Mouse (Mus musculus) gastrocnemius, adult 2 months (tissue): ENCODE results near the gene Psmb5. TPM values are rescaled to one million over a fixed set of nuclear protein-coding genes. Genes with fewer than 3 reads are reported as not detected.
"Not testable (repeated sequence)": the region's sequence is repeated elsewhere in the genome, so short reads cannot be mapped to it uniquely, and the experiment has no call there.

ENCODE experiments used
- DNase-seq: peaks from one replicate; pipeline ENCODE4 v3.0.0; 2022
- H3K27ac ChIP-seq: fragments of 200-600 bp; 2 replicates; pipeline ENCODE4 v1.8.1; 2022; ENCODE audit warnings: mild to moderate bottlenecking
- H3K4me3 ChIP-seq: fragments of 200-600 bp; 2 replicates; pipeline ENCODE4 v1.8.1; 2022; ENCODE audit warnings: mild to moderate bottlenecking, moderate library complexity
- CTCF ChIP-seq: fragments of 200-600 bp; IDR thresholded peaks from 2 replicates; pipeline ENCODE4 v1.8.1; 2022; ENCODE audit warnings: antibody characterized with exemption, mild to moderate bottlenecking, moderate library complexity
- intact Hi-C: fragments of 180-260 bp; cut with DNase I; formaldehyde crosslinking; loops from one replicate; pipeline ENCODE4 v1.15.1; 2025
- total RNA-seq, 2 experiments: library from RNA; stranded (reverse); gene quantifications; 2 replicates each; pipeline ENCODE4 v1.2.3; 2021

The Psmb5 gene
- total RNA-seq, 2 experiments from 2014 or later: 161 to 172 TPM

DNA sequence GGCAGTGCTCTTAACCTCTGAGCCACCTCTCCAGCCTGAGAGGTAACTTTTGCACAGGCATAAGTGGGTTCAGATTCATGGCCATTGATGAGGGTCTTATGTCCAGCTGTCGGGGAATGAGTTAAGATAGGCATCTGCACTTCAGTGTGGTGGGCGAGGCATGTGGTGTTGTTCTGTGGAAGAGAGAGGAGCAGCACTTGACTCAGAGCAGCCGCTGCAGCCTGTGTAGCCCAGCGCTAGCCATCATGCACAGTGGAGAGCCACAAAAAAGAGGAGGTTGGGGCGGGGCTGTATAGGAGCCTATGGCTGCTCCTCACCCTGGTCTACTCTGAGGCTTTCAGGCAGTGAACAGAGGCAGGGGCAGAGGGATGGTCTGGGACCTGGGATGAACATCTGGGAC is 10.3 kb upstream of the Psmb5 start:
- no peak overlapping the region for H3K27ac ChIP-seq
- DNase-seq: no peak
- no peak for TF ChIP-seq CTCF
- intact Hi-C loops: no loop called here
- H3K4me3 ChIP-seq: no peak overlapping the region

DNA sequence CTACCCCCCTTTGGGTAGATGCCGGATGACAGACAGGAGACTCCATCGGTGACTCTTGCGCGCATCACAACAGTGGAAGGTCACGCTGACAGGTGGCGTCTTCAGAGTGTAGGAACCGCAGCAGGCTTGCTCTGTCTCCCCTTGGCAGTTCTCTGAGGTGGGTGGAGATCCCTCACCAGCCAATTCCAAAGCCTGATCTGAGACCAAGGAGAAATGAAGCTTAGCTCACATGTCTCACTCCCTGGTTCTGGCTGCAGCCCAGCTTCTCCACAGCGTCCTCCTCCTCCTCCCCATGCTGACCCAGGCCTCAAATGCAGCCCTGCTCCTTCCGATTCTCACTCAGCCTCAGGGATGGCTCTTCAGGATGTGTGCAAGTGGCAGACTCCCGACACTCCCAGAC is 7.2 kb upstream of the Psmb5 start:
- intact Hi-C loops: no loop called here
- no peak for TF ChIP-seq CTCF
- Histone ChIP-seq H3K27ac (no peak overlapping the region), H3K4me3 (no peak overlapping the region)
- no peak for DNase-seq

DNA sequence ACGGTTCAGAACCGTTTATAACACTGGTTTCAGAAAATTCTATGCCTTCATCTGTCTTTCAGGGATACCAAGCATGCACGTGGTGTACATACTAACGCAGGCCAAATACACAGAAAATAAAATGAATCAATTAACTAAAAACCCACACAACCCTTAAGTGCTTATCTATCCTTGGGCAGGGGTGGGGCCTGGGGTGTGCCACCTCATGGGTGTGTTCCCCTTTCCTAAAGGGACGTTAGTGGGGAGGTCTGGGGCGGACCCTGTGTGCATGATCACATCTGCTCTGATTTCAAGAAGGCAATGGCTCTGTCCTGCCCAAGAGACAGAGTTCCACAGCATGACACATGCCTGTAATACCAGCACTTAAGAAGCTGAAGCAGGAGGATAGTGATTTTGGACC is 5.5 kb upstream of the Psmb5 start:
- no peak overlapping the region for H3K27ac ChIP-seq
- H3K4me3 ChIP-seq: no peak overlapping the region
- TF ChIP-seq CTCF: no peak
- DNase-seq: no peak
- intact Hi-C loops: no loop called here

DNA sequence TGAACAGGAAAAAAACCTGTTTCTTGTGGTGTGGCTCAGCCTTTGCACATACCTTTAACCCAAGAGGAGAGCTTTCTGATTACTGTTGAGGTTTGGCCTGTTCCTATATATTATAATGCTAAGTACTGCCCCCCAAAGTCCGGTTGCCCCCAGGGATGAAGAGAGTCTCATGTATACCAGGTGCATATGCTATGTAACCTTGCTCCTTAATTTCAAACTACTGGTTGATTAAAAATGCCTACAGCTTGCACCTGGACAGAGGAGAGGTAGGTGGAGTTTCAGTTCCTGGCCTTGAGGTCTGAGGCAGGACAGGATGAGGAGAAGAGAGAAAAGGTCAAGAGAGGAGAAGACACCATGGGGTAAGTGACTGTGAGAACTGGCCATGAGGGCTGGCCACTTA is 3.3 kb upstream of the Psmb5 start, which contains the start of gene Psmb11:
Gene Psmb11 (plus strand): TSS at position 301 of the 400 bp plus-strand sequence.
- intact Hi-C loops: no loop called here
- no peak for TF ChIP-seq CTCF
- Histone ChIP-seq H3K4me3 (no peak within 1 kb of the TSS), H3K27ac (no peak within 1 kb of the TSS)
- no peak for DNase-seq

DNA sequence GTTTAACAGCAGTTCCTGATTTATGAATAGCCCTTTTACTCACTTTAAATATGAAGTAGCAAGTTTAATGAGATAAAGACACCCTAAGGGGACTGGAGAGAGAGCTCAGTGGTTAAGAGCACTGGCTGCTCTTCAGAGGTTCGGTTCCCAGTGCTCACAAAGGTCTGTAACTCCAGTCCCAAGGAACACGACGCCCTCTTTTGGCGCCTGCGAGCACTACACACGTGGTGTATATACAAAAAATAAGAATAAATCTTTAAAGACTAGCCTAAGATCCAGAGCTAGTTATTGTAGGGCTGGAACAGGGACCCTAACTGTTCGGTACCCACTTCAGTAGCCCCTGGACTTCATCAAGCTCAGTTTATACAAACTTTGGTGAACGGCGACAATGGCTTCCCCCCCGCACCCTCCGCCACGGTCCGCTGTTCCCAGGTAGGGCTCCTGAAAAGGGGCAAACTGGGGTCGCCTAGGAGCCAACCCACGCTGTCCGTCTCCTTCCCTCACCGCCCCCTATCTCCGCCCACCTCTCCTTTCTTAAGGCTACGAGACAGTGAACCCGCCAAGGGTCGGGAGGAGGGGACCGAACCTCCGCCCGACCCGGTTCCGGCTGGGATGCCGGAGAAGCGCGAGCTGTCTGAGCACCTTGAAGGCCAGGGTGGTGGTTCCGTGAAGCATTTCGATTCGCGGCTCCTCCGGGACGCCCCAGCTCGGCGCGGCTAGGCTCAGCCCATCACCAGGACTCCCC is 498 bp downstream of the Psmb5 start:
- intact Hi-C loops: no loop called here

DNA sequence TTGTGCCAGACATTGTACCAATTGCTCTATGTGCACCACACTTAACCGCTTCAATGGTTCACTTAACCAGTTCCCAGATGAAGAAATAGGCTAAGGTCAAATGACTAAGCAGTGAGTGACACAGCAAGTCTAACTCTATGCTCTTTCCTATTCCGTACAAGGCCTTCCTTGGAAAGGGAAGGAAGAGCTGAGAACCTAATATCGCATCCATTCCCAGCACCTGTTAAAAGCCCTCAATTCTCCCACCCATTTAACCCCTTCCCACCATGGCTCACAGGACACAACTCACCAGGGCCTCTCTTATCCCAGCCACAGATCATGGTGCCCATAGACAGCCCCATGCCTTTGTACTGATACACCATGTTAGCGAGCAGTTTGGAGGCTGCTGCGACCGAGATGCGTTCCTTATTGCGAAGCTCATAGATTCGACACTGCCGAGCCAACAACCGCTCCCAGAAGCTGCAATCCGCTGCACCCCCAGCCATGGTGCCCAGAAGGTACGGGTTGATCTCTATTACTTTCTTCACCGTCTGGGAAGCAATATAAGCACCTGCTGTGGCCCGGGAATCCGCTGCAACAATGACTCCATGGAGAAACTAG is 1.5 kb downstream of the Psmb5 start:
- no peak for TF ChIP-seq CTCF
- Histone ChIP-seq H3K4me3 (peak overlapping the region; percentile 85), H3K27ac (no peak overlapping the region)
- intact Hi-C loops: no loop called here
- no peak for DNase-seq

More for the DNA sequence above, 498 bp downstream of the Psmb5 start:
- peak; percentile 49 for DNase-seq
- peak overlapping the region; percentile 85 for H3K4me3 ChIP-seq
- TF ChIP-seq CTCF: peak; percentile 9; the same call in 1 of the 2 replicates
- H3K27ac ChIP-seq: peak overlapping the region; percentile 93

DNA sequence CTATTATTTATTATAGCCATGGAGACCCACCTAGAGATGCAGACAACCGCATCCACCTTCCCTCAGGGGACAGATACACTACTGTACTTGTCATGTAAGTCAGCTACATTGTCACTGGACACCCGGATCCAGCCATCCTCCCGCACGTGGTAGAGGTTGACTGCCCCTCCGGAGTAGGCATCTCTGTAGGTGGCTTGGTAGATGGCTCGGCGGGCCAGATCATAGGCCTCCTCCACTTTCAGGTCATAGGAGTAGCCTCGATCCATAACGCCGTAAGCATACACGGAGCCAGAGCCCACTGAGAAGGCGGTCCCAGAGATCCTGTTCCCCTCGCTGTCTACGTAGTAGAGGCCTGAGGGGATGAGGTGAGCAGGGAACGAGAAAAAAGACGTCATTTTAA is 3.7 kb downstream of the Psmb5 start:
- H3K27ac ChIP-seq, H3K4me3 ChIP-seq, intact Hi-C loops, DNase-seq: not testable (repeated sequence)

DNA sequence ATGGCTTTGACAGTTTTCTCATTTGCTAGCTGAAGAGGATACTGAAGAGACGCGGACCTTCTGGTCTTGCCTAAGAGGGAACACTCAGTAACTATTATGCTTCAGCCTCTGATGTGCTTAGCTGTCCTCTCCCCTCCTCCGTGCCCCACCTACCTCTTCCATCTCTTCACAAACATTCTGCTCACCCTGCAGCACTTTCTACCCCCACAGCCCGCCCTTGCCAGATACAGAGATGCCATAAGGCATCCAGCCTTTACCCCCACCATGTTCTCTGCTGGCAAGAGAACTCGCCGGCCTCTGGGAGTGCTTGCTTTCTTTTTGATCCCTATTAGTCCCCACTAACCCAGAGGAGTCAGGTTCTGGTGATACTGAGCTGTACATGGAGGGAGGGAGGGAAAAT is 7.2 kb downstream of the Psmb5 start:
- no peak for TF ChIP-seq CTCF
- Histone ChIP-seq H3K4me3 (no peak overlapping the region), H3K27ac (no peak overlapping the region)
- intact Hi-C loops: no loop called here
- DNase-seq: no peak

DNA sequence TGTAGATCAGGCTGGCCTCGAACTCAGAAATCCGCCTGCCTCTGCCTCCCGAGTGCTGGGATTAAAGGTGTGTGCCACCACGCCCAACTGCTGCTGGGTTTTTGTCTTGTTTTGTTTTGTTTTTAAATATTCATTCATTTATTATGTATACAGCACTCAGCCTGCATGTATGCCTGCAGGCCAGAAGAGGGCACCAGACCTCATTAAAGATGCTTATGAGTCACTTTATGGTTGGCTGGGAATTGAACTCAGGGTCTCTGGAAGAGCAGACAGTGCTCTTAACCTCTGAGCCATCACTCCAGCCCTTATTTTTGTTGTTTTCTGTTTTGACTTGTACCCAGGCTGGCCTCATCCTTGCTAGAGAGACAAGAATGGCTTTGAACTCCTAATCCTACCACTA is 7.9 kb downstream of the Psmb5 start:
- Histone ChIP-seq H3K4me3 (no peak overlapping the region), H3K27ac (no peak overlapping the region)
- TF ChIP-seq CTCF: peak; percentile 64
- intact Hi-C loops: no loop called here
- no peak for DNase-seq

DNA sequence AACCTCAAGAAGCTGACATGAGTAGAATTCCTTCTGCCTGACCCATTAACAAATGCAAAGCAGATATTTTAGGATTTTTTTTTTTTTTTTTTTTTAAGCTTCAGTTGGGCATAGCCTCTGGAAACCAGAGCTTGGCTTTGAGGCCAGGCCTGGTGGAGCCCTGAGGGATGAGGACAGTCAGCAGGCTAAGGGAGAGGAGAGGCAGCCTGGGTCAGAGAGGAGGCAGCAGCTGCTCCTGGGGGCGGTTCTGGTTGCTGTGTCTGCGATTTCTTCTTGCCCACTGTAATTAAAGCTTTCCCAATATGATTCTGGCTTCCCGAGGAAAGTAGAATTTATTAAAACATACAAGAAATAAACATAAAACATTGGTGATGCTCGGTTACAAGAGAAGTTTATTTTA is 8.6 kb downstream of the Psmb5 start:
- intact Hi-C loops: no loop called here
- Histone ChIP-seq H3K27ac (no peak overlapping the region), H3K4me3 (no peak overlapping the region)
- TF ChIP-seq CTCF: no peak
- no peak for DNase-seq

DNA sequence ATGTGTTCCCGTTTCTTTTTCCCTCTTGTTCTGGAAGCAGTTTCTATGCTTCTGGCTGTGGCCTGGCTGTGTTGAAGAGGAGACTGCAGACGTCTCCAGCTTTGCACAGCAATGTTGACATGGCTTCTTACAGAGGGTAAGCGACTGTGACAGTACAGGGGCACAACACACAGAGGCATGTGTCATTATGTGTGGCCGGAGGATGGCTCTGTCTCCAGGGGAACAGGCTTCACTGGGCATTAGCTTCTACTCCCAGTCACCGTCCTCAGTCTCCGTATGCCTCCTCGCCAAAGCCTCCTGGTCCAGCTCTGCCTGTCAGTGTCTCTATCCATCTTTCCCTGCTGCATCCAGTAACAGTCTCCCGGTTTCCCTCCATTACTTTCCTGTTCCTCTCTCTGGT is 10.6 kb downstream of the Psmb5 start:
- no peak for DNase-seq
- H3K4me3 ChIP-seq: no peak overlapping the region
- intact Hi-C loops: no loop called here
- no peak overlapping the region for H3K27ac ChIP-seq
- no peak for TF ChIP-seq CTCF

DNA sequence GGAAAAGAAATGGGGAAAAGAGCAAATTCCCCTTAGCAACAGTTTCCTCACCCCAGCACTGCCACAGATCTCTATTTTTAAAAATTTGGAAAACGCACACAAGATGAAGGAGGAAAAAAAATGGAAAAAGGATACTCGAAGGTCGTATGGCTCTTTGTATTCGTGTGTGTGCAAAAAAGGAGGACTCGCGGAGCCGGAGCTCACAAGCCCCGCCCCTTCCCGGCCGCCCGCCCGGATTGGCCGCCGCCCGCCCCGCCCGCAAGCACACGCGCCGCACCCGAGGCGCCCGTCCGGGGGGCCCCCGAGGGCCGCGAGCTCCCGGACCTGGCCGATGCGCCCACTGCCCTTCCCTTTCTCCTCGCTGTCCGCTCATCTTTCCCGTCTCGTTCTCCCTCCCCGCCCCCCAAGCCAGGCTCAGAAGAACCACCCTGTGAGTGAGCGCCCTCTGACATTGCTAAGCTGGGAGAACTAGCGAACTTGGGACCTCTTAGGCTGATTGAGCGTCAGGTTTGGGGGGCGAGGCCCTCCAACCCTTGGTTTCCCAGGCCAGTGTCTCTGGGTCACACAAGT is 12.0 kb downstream of the Psmb5 start, which contains the start of gene 4931414P19Rik:
Gene 4931414P19Rik (minus strand): TSS at position 242 of the 570 bp plus-strand sequence.
- Histone ChIP-seq H3K4me3 (peak within 1 kb of the TSS; percentile 74), H3K27ac (peak within 1 kb of the TSS; percentile 86)
- TF ChIP-seq CTCF: no peak
- intact Hi-C loops: no loop called here
- peak; percentile 93 for DNase-seq

DNA sequence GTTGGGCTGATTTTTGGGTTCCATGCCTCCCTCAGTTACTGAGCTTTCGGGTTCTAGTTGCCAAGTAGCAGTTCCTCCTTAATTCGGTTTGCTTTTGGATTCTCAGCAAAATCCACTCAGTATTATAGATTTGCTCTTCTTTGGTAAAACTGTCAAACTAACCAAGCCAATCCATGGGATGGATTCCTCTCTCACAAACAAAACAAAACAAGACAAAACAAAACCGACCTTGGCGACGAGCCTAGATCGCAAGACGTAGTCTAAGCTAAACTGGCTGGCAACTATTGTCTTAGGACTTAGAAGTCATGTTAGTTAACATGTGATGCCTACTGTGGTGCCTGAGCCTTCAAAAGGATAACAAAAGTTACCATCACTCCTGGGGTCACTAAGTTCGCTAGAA is 14.1 kb downstream of the Psmb5 start:
- intact Hi-C loops: no loop called here
- no peak for TF ChIP-seq CTCF
- no peak for DNase-seq
- peak overlapping the region; percentile 94 for H3K27ac ChIP-seq
- H3K4me3 ChIP-seq: peak overlapping the region; percentile 81
